Mouse (Mus musculus) liver, postnatal 0 days (tissue): ENCODE results near the gene Fbxo48. TPM values are rescaled to one million over a fixed set of nuclear protein-coding genes. Genes with fewer than 3 reads are reported as not detected.

Source experiments
- ATAC-seq: fragments of 200-750 bp; cut with Nextera tagmentation; 2 replicates; pipeline ENCODE4 v1.8.0; 2017; ENCODE audit warnings: mild to moderate bottlenecking, moderate library complexity
- DNase-seq: peaks from one replicate; pipeline ENCODE4 v3.0.0-alpha.2; 2016
- H3K27ac ChIP-seq: fragments of 300-500 bp; sonication (generic); 2 replicates; pipeline ENCODE4 v1.5.1; 2014; ENCODE audit warnings: antibody characterized with exemption, moderate library complexity, mild to moderate bottlenecking, low read depth
- H3K27me3 ChIP-seq: fragments of 300-500 bp; sonication (generic); 2 replicates; pipeline ENCODE4 v1.6.1; 2014; ENCODE audit warnings: low read length, control low read depth, mixed read lengths; ENCODE audit not compliant: insufficient read depth
- H3K36me3 ChIP-seq: fragments of 300-500 bp; sonication (generic); replicated peaks from 2 replicates; pipeline ENCODE4 v1.6.1; 2014; ENCODE audit warnings: mild to moderate bottlenecking, control low read depth, low read length, moderate library complexity, mixed read lengths; ENCODE audit not compliant: insufficient read depth
- H3K4me1 ChIP-seq: fragments of 300-500 bp; sonication (generic); 2 replicates; pipeline ENCODE4 v1.6.1; 2014; ENCODE audit warnings: antibody characterized with exemption, mild to moderate bottlenecking, control low read depth; ENCODE audit not compliant: insufficient read depth
- H3K4me2 ChIP-seq: fragments of 300-500 bp; sonication (generic); 2 replicates; pipeline ENCODE4 v1.6.1; 2014; ENCODE audit warnings: low read depth, mild to moderate bottlenecking, low read length, moderate library complexity, mixed read lengths
- H3K4me3 ChIP-seq: fragments of 300-500 bp; sonication (generic); 2 replicates; pipeline ENCODE4 v1.5.1; 2014; ENCODE audit warnings: low read depth, low read length
- H3K9ac ChIP-seq: fragments of 300-500 bp; sonication (generic); replicated peaks from 2 replicates; pipeline ENCODE4 v1.6.1; 2014; ENCODE audit warnings: mild to moderate bottlenecking, moderate library complexity
- H3K9me3 ChIP-seq: fragments of 300-500 bp; sonication (generic); 2 replicates; pipeline ENCODE4 v1.6.1; 2016; ENCODE audit warnings: mild to moderate bottlenecking, control low read depth, low read length, mixed read lengths
- CTCF ChIP-seq: sonication (generic); IDR thresholded peaks from 2 replicates; pipeline ENCODE4 v1.5.1; 2016; ENCODE audit warnings: antibody characterized with exemption, low read depth
- EP300 ChIP-seq: IDR thresholded peaks from 2 replicates; pipeline ENCODE4 v1.6.1; 2016; ENCODE audit warnings: antibody characterized with exemption, low read depth, mild to moderate bottlenecking
- WGBS: fragments of 180-500 bp; shearing (Covaris S2); extraction: QIAGEN DNeasy Blood & Tissue Kit; methylation state at CpG from one replicate; pipeline ENCODE4 v1.1.7; 2014; ENCODE audit not compliant: insufficient replicate concordance; 5-methylcytosine and 5-hydroxymethylcytosine counted together
- polyA plus RNA-seq: library from polyadenylated mRNA; unstranded; fragments of >200 nt; fragmentation: Nextera tagmentation; extraction: Ambion mirVana; gene quantifications from 2 replicates; pipeline ENCODE4 v1.2.1, GENCODE M21; 2015

Gene Fbxo48
- polyA plus RNA-seq, 1 experiment from 2014 or later = 0.75 TPM

DNA sequence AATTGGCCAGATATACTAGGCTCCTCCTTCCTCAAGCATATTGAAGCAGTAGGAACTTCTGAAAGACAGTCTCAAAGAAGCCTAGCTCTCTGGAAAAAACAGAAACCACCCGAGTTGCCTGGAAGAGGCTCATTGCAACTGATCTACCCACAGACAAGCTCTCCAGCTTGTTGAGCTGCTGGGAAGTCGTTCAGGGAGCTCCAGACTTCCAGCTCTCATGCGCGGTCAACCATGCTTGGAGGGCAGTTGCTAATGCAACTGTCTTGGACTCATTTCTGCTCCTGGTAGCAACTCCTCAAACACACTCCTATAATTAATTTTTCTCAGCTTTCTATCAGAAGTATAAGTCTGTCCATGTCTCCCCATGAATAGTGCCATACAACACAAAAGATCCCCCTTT, 8.2 kb upstream of the Fbxo48 start:
- H3K4me3 ChIP-seq = no peak overlapping the region
- no peak for ATAC-seq
- no peak overlapping the region for H3K9ac ChIP-seq
- 75% methylated on average over 4 of the region's 4 CpGs for WGBS
- H3K9me3 ChIP-seq = no peaks in the 10 kb centered on the region
- H3K27ac ChIP-seq = no peak overlapping the region
- H3K36me3 ChIP-seq = no peaks in the 10 kb centered on the region
- TF ChIP-seq EP300 (no peak), CTCF (no peak)
- H3K4me2 ChIP-seq = no peak overlapping the region
- DNase-seq = no peak
- no peaks in the 10 kb centered on the region for H3K27me3 ChIP-seq
- H3K4me1 ChIP-seq = no peaks in the 10 kb centered on the region; the same call in 1 of the 2 replicates

GRCm38 (mm10) chr11:16948756-16949155, 2.4 kb upstream of the Fbxo48 start:
- H3K27me3 ChIP-seq = no peaks in the 10 kb centered on the region
- peak; percentile 31 for DNase-seq
- no peak overlapping the region for H3K4me3 ChIP-seq
- ATAC-seq = no peak
- H3K4me1 ChIP-seq = peaks cover 9% of the 10 kb centered on the region; the same call in 1 of the 2 replicates
- WGBS = 17% methylated on average over 1 of the region's 1 CpGs
- no peak overlapping the region for H3K9ac ChIP-seq
- H3K27ac ChIP-seq = no peak overlapping the region
- H3K9me3 ChIP-seq = no peaks in the 10 kb centered on the region
- no peak for TF ChIP-seq EP300
- peak; percentile 88 for TF ChIP-seq CTCF
- no peaks in the 10 kb centered on the region for H3K36me3 ChIP-seq
- no peak overlapping the region for H3K4me2 ChIP-seq

GRCm38 (mm10) chr11:16950226-16950975, 774 bp upstream of the Fbxo48 start:
- 28% methylated on average over 13 of the region's 13 CpGs for WGBS
- peak overlapping the region; percentile 75 for H3K4me3 ChIP-seq

DNA sequence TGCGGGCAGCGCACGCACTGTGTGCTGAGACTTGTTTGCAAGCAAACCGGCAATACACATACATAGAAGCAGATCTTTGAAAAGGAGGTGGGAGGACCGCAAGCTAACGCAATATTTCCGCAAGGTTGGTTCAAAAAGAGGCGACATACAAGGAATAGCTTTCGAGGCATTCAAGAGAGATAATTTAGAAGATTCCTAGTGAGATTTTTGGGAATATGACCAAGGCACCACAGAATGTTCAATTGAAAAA, 511 bp downstream of the Fbxo48 start:
- ATAC-seq = peak; percentile 1; the same call in 1 of the 2 replicates
- WGBS = 1% methylated on average over 9 of the region's 9 CpGs

More at GRCm38 (mm10) chr11:16950226-16950975, 774 bp upstream of the Fbxo48 start:
- no peak for TF ChIP-seq CTCF
- TF ChIP-seq EP300 = no peak
- Histone ChIP-seq H3K27ac (peak overlapping the region; percentile 44), H3K4me2 (peak overlapping the region; percentile 89), H3K9me3 (no peaks in the 10 kb centered on the region), H3K9ac (peak overlapping the region; percentile 60), H3K36me3 (no peaks in the 10 kb centered on the region), H3K27me3 (no peaks in the 10 kb centered on the region), H3K4me1 (peaks cover 9% of the 10 kb centered on the region; the same call in 1 of the 2 replicates)
- ATAC-seq (peak; percentile 2; the same call in 1 of the 2 replicates), DNase-seq (no peak)

GRCm38 (mm10) chr11:16956115-16956862, 5.1 kb downstream of the Fbxo48 start:
- no peak overlapping the region for H3K9ac ChIP-seq
- DNase-seq = no peak
- H3K4me1 ChIP-seq = peaks cover 10% of the 10 kb centered on the region

More for the DNA sequence above, 511 bp downstream of the Fbxo48 start:
- Histone ChIP-seq H3K27ac (peak overlapping the region; percentile 66), H3K9me3 (no peaks in the 10 kb centered on the region), H3K36me3 (no peaks in the 10 kb centered on the region), H3K27me3 (no peaks in the 10 kb centered on the region), H3K4me1 (peaks cover 10% of the 10 kb centered on the region), H3K9ac (peak overlapping the region; percentile 82), H3K4me3 (peak overlapping the region; percentile 75), H3K4me2 (peak overlapping the region; percentile 89)
- DNase-seq = no peak
- no peak for TF ChIP-seq EP300
- no peak for TF ChIP-seq CTCF

DNA sequence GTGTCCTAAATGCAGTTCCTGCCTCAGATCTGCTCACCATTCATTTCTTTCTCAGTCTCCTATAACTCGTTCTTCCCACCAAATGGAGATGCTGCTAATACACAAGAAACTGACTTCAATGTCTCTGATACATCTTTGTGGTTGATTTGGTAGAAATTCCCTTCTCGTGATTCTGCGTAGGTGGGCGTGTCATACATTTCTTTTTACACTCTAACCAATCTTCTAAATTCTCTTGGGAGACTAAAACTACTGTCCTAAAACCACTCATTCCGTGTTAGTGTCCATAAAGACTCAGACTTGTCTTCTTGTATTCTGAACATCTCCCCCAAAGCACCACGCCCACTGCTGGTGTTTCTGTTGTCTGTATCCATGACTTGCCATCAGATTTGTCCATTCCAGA, 5.9 kb downstream of the Fbxo48 start:
- Histone ChIP-seq H3K36me3 (no peaks in the 10 kb centered on the region), H3K9ac (no peak overlapping the region), H3K9me3 (no peaks in the 10 kb centered on the region), H3K4me3 (no peak overlapping the region), H3K27me3 (no peaks in the 10 kb centered on the region), H3K4me1 (peaks cover 10% of the 10 kb centered on the region), H3K4me2 (no peak overlapping the region), H3K27ac (peak overlapping the region; percentile 23; the same call in 1 of the 2 replicates)
- no peak for DNase-seq
- 77% methylated on average over 6 of the region's 6 CpGs for WGBS
- TF ChIP-seq CTCF = no peak
- no peak for TF ChIP-seq EP300
- no peak for ATAC-seq

More at GRCm38 (mm10) chr11:16956115-16956862, 5.1 kb downstream of the Fbxo48 start:
- Histone ChIP-seq H3K36me3 (no peaks in the 10 kb centered on the region), H3K27ac (peak overlapping the region; percentile 23; the same call in 1 of the 2 replicates), H3K27me3 (no peaks in the 10 kb centered on the region), H3K9me3 (no peaks in the 10 kb centered on the region), H3K4me2 (no peak overlapping the region), H3K4me3 (no peak overlapping the region)
- 47% methylated on average over 6 of the region's 6 CpGs for WGBS
- TF ChIP-seq EP300 (no peak), CTCF (no peak)
- ATAC-seq = peak; percentile 18; the same call in 1 of the 2 replicates
